Mouse (Mus musculus): Measurements from ENCODE around the gene Rcsd1.

- TF ChIP-seq CTCF (IDR thresholded peaks at IDR 0.05; ENCODE audit: low read depth, low read length) (no peak), POLR2A (IDR thresholded peaks at IDR 0.05; ENCODE audit: extremely low read depth, insufficient read depth, low read length) (no peak)
Observed at GRCm38 (mm10) chr1:165686963-165687362, 22.6 kb downstream of the Rcsd1 start.
